ENCODE assay signal across 8 mouse cellular contexts in the genomic region with DNA sequence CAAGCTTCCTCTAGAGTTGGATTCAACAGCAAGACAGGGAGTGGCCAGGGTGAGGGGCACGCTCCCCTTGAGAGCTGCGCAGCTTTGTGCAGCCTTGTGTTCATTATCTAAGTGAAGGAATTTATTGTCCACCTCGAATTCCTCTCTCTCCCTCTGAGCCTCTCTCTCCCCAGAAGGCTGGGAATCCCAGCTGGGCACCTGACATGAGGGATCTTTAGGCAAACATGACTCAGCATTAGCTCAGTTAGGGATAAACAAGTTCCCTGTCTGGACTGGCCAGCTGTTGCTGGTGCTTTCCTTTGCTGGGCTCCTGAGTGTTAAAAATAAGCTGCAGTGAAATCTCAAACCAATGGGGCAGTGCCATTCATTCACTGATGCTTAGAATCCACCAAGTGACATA.
DNase-seq lines count a peak whose midpoint lies in the region; ATAC-seq lines count a peak whose summit lies in the region.

No protein-coding gene starts in this region.

- peak overlapping the region; percentile 43 to 58; a peak in 3 of 4 replicates for H3K27ac ChIP-seq in heart, embryonic 14.5 days (replicated peaks in 1 of 2; ENCODE audit: control insufficient read depth in 1 of 2, insufficient read depth in 1 of 2, low read depth in 2 of 2, low read length in 2 of 2)

- 8% methylated on average over 3 of the region's 3 CpGs for WGBS in heart, embryonic 14.5 days

- no peaks in the 10 kb centered on the region for H3K27me3 ChIP-seq in heart, embryonic 14.5 days (ENCODE audit: control insufficient read depth, insufficient read depth, low read length)

- no peaks in the 10 kb centered on the region for H3K36me3 ChIP-seq in heart, embryonic 14.5 days (ENCODE audit: control insufficient read depth, insufficient read depth, low read length)

- peak; percentile 44 for DNase-seq in layer of hippocampus, adult 9-11 months
- no peak for DNase-seq in layer of hippocampus, adult 8-10 months (ENCODE audit: low spot score in 2 of 2)
- DNase-seq in brain, adult 2 months (ENCODE audit: low read depth, low spot score) = peak; percentile 59
- peak; percentile 25 for DNase-seq in lung, postnatal 10 days
- no peak for DNase-seq in spleen, postnatal 4 days (ENCODE audit: low spot score in 2 of 2)
- DNase-seq in urinary bladder, postnatal 10 days (ENCODE audit: low spot score) = no peak

- H3K9me3 ChIP-seq in heart, embryonic 14.5 days (ENCODE audit: control insufficient read depth, low read length) = no peaks in the 10 kb centered on the region

- no peak overlapping the region for H3K9ac ChIP-seq in heart, embryonic 14.5 days (ENCODE audit: low read length)

- peak; percentile 52; the same call in 1 of the 2 replicates for ATAC-seq in heart, embryonic 14.5 days (ENCODE audit: insufficient number of reproducible peaks, insufficient read depth, low FRiP score, low read depth)
- ATAC-seq in CD4-positive, CD25-positive, alpha-beta regulatory T cell, adult 4 months = no peak

- peak overlapping the region; percentile 38 for H3K4me2 ChIP-seq in heart, embryonic 14.5 days (ENCODE audit: low read length)

- H3K4me3 ChIP-seq in heart, embryonic 14.5 days (ENCODE audit: control insufficient read depth in 1 of 2, insufficient read depth in 1 of 2, low read depth in 1 of 2, low read length in 2 of 2) = no peak overlapping the region

- H3K4me1 ChIP-seq in heart, embryonic 14.5 days (ENCODE audit: control insufficient read depth in 2 of 2, insufficient read depth in 2 of 2, low read length in 2 of 2) = peaks cover 10 to 16% of the 10 kb centered on the region in 2 experiments

Comparison
In these comparisons a context has a peak if more than half of its experiments do, and no peak if none do; other contexts are left out.
1. DNase-seq: peak in layer of hippocampus, adult 9-11 months (single experiment), brain, adult 2 months (single experiment) and lung, postnatal 10 days (single experiment); none in layer of hippocampus, adult 8-10 months (0 of 2), spleen, postnatal 4 days (0 of 2) and urinary bladder, postnatal 10 days (single experiment).